Mouse (Mus musculus) spleen, embryonic (tissue): ENCODE data around the gene Foxg1.

Experiments
- CTCF ChIA-PET: fragments of 350-600 bp; sonication (Branson Sonifier 250); formaldehyde crosslinking; loops from one replicate; lab custom pipeline; 2022; lab: Charles Lee

Gene Foxg1

DNA sequence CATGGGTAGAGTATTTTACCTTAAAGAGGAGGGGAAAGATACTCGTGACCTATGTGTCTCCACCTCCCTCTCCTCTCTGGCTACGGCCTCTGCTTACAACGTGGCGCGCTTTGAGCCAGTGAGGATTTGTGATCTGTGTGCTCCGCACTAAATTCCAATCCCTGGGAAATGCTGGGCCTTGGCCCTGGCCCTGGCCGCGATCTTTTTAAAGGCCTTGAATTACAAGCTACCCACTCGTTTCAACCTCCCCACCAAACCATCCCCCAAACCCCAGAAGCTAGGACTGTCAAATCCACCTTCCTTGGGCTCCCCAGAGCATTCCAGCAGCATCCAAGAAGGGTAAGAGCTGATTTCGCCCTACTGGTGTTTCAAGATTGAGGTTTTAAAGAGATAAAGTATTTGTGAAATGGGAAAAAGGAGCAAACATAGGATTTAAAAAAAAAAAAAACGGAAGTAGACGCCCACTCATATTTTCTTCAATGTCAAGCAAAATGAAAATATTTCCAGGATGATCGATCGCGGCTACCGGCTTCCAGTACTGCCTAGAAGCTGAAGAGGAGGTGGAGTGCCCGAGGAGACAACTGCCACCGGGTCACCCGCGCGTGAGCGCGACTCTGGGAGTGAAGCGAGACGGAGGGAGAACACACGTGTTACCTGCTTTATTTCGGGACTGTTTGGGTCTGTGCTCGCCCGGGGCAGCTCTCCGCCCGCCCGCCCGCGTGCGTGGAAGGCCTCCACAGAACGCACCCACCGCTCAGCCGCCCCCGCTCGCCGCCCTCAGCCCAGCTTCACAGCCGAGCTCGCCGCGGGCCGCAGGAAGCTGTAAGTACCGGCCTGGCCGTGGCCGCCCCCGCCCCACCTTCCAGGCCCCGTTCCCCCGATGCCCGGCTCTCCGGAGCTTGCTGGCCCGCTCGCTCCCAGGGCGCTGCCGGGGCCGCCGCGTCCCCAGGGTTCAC is at the start of gene Foxg1:
Foxg1 (plus strand) TSS at position 96 of the 956 bp plus-strand sequence.
- CTCF ChIA-PET: no interaction called here

DNA sequence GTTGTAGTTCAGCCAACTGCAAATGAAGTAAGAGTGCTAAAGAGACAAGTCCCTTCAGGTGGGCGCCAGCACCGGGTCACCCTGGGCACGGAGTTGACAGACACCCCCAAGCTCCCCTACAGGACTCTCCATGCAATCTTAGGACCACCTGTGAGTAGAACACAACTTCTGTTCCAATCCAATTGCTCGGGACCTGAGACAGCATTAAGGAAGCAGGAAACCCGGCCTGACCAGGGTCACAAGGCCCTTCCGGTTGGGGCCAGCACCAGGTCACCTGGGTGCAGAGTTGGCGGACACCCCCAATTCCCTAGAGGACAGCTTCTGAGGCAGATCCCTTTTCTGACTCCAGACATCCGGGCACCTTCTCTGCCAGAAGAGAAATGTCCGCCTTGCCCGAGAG is 32.8 kb upstream of the Foxg1 start:
- CTCF ChIA-PET: no interaction called here

DNA sequence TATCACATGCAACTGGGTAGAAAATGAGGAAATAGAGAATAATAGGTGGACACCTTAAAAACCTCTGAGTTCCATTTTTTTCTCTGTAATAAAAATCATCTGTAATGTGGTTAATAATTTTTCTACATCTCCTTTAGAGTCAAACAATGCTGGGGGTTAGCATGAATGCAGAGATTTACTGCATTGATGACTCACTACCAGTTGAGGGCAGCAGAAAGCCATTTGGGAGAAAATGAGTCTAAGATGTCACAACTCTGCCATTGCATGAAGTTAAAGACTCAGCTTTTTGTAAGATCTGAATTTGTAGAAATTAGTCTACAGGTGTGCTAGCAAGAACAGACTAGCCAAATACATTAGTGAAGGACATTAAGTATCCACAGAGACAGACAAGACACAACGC is 13.5 kb upstream of the Foxg1 start:
- CTCF ChIA-PET: no interaction called here

- CTCF ChIA-PET: interaction anchor here (0.5 kb wide), 1 partner anchor 62 kb away, joined by 3 read pairs; no protein-coding TSS in a partner anchor
These were observed 10.3 kb upstream of the Foxg1 start for GRCm38 (mm10) chr12:49372170-49372569.

GRCm38 (mm10) chr12:49373176-49373575 is 9.3 kb upstream of the Foxg1 start:
- CTCF ChIA-PET: no interaction called here

DNA sequence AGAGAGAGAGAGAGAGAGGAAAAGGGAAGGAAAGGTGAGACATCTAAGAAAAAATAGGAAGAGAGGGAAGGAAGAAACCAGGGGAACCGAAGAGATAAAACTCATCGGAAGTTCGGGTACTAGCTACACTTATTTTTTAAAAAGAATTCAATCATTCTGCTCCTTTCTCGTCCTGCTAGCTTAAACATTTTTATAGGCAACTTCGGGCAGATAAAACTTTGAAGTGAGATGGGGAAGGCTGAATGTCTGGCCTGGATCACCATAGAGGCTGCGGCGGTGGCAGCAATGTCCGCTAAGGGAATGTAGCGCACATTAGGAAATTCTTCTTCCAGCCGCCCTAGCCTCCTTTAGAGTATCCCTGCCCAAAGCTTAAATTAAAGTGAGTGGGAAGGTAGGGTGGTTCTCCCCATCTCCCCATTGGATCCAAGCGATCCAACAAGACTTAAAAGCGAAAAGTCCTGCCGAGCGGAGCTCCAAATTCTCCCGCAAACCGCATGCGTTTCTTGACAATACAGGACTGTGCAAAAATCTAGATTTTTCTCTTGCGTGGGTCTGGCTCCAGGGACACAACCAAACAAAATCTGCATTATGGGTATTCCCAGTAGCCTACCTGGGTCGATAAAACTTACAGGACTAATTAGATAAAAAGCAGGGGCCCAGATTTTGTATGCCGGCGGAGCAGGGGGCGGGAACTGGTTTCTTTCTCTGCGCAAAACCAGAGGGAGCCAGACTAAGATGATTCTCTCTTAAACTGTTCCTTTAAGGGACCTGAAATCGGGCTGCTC is 8.4 kb upstream of the Foxg1 start:
- CTCF ChIA-PET: no interaction called here

DNA sequence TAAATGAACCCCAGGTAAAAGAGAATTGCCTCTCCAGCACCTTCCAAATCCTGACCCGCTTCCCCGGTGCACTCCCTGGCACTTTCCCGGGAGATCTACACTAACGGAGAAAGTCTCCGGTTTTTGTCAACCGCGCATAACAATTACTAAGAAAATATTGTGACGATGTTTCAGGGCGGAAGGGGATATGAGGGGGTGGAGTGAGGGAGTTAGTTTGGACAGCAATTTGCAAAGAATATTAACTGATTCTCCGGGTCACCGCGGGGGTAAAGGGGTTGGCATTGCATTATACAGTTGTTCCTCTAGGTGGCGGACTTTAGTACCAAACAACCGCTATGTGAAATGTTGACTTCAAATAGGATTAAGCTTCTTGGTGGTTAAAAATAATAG is 7.9 kb upstream of the Foxg1 start:
- CTCF ChIA-PET: no interaction called here

GRCm38 (mm10) chr12:49375427-49376317 is 6.8 kb upstream of the Foxg1 start:
- CTCF ChIA-PET: no interaction called here

DNA sequence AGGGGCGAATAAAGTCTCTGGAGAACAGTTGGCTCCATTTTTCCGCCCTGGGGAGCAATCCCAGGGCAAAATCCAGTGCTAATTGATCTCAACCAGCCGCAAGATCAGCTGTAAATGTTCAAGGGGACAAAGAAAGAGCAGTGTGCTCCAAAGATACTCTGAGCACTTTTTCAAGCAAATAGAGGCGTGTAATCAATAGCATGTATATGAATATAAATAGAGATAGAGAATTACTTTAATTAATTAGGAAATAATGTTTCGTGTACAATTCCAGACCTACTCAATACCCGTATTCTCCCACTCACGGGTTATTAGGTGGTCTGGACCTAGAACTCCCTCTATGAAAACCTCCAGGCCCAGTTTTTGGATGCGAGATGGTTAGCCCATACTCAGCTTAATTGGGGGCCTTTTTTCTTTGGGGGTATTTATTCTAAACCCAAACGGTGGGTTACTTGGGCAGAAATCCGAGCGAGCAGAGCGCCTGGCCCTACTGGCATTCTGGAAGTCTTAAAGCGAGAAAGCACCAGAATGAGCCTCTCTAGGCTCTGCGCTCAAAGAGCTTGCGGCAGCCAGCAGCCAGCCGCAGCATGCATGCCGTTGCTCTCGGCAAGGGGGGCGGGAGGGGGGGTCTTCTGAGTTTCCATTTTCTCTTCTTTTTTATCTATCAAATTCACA is 6.0 kb upstream of the Foxg1 start:
- CTCF ChIA-PET: no interaction called here

DNA sequence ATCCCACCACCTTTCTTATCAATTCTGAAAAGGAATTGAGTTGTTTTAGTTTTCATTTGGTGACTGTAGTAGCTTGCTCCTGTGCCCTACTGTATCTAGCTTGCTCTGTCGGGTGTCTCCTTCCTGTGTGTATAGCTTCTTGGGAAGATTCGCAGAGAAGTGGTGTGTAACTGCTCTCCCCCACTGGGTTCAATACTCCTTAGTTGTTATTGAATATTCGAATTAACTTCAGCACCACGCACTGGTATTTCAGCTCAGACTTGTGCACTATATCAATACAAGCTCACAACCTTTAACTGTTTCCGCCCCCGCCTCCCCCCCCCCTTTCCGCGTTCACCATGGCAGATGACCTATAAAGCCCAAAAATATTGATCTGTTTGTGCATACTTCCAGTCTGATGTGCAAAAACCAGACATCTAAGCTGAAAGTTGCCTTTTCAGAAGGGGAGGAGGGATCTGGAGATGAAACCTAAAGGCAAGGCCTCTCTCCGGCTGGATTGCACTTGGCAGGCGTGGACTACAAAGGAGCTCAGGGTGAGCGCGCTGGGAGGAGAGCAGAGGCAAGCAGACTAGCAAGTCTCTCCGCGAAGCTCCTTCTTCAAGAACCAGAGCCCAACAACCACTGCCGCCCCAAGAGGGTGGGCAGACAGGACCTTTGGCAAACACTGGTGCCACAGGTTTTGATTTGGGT is 5.0 kb upstream of the Foxg1 start:
- CTCF ChIA-PET: no interaction called here

DNA sequence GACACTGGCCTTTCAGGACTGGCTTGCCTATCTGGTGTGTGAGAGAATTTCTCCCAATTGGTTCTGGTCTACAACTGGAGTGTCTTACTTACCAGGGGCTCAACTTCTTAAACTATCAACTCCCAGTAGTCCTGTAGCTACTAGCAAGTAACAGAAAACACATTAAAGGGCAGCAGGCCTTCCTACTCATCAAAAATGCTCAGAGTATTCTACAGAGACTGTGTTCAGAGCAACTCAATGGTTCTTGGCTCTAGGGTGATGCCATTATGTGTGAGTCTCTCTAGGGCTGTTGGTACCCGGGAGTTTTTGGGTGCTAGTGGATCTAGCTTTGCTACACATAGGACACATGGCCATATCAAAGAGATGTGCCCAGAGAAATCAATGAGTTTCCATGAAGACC is 3.5 kb upstream of the Foxg1 start:
- CTCF ChIA-PET: no interaction called here

DNA sequence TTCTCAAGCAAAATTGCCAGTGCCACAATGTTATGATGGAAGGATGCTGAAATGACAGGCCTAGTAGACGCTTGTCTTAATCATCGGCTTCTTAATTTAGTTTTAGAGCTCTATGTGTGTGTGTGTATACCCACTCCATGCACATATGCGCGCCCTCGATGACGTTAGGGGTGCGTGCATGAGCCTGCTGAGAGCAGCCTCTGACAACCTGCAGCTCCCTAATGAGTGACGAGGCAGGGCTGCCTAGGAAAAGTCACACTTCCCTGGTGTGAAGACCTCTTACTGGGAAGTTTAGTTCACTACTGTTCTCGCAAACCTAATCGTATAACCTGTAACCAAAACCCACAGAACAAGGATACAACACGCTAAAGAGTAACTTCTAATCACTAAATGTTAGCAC is 3.0 kb upstream of the Foxg1 start:
- CTCF ChIA-PET: no interaction called here

GRCm38 (mm10) chr12:49380442-49380841 is 2.0 kb upstream of the Foxg1 start:
- CTCF ChIA-PET: no interaction called here

DNA sequence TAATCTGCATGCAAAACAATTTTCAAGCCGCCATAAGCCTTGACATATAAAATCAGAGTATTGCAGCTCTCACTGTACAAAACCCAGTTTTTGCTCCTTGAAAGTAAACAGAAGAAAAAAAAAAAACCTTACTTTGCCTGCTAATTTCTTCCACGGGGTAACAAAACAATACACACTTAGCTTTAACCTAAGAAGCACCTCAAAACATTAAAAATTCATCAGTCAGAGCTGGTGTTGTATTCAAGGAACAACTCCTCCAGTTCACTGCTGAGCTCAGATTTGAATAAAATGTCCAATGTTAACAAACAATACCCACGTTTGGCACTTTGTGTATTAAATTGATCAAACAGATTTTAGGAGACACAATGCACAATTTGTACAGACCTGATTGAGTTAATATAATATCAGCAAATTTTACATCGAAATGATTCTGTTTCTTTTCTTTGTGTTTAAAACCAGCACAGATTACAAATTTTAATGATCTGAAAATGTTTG is 1.4 kb upstream of the Foxg1 start:
- CTCF ChIA-PET: no interaction called here

GRCm38 (mm10) chr12:49381721-49382365 is 617 bp upstream of the Foxg1 start:
- CTCF ChIA-PET: no interaction called here

- CTCF ChIA-PET: no interaction called here
These were observed 1.2 kb downstream of the Foxg1 start for GRCm38 (mm10) chr12:49383521-49384133.

DNA sequence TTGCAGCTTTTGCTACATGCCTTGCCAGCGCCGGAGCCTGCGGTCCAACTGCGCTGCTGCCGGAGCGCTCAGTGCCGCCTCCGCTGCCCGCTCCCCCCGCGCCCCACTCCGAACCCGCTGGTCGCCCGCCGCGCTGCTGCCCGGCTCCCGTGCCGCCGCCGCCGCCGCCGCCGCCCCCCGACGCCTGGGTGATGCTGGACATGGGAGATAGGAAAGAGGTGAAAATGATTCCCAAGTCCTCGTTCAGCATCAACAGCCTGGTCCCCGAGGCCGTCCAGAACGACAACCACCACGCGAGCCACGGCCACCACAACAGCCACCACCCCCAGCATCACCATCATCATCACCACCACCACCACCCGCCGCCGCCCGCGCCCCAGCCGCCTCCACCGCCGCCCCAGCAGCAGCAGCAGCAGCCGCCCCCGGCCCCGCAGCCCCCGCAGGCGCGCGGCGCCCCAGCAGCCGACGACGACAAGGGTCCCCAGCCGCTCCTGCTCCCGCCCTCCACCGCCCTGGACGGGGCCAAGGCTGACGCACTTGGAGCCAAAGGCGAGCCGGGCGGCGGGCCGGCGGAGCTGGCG is 1.9 kb downstream of the Foxg1 start:
- CTCF ChIA-PET: no interaction called here

GRCm38 (mm10) chr12:49384876-49385630 is 2.6 kb downstream of the Foxg1 start, which contains the start of gene Gm43517:
Gene Gm43517 (plus strand): TSS chr12:49385174.
- CTCF ChIA-PET: no interaction called here
